Mouse (Mus musculus): ENCODE measurements at regions not wholly inside any gene's neighbourhood (a gene's known extent, or its start where the extent isn't known, plus 50 kb on each side); places are given as distances from the start of the nearest gene placed in this dataset.

GRCm38 (mm10) chr7:136126393-136126792, 410.2 kb upstream of the Mki67 start:
- no peak for TF ChIP-seq POLR2A (IDR thresholded peaks at IDR 0.05; ENCODE audit: extremely low read depth, insufficient read depth, low read length)
- TF ChIP-seq CTCF (IDR thresholded peaks at IDR 0.05; ENCODE audit: low read depth, low read length) = no peak
